In genomic region chr6:136010290-136011037, GRCm38 (mm10) we compare ENCODE assay signal across 8 mouse cellular contexts.
A peak's percentile ranks its signal among the peaks of the same experiment; 100 is the strongest.
DNase-seq lines count a peak whose midpoint lies in the region; ATAC-seq and TF ChIP-seq lines count a peak whose summit lies in the region.
"Had no signal": no experiment of that assay in that cellular context is flagged by ENCODE, and none has a peak within 500 bp of the region (broad histone marks: within the 10 kb centered on the region; RNA-seq: fewer than 3 reads in every experiment).

No protein-coding gene starts in this region.

- no peaks in the 10 kb centered on the region for H3K36me3 ChIP-seq in forebrain, postnatal 0 days (ENCODE audit: insufficient read depth)
- no peaks in the 10 kb centered on the region for H3K36me3 ChIP-seq in midbrain, embryonic 13.5 days

- WGBS in forebrain, postnatal 0 days, result 14% methylated on average over 7 of the region's 7 CpGs
- WGBS in midbrain, embryonic 13.5 days, result 19% methylated on average over 7 of the region's 7 CpGs

- H3K9ac ChIP-seq in forebrain, postnatal 0 days, result no peak overlapping the region
- H3K9ac ChIP-seq in midbrain, embryonic 13.5 days (replicated peaks), result no peak overlapping the region

- no peaks in the 10 kb centered on the region for H3K27me3 ChIP-seq in forebrain, postnatal 0 days (ENCODE audit: insufficient read depth, low read length)
- H3K27me3 ChIP-seq in midbrain, embryonic 13.5 days, result no peaks in the 10 kb centered on the region

- peak overlapping the region; percentile 88 for H3K27ac ChIP-seq in layer of hippocampus, adult 2 months
- no peak overlapping the region for H3K27ac ChIP-seq in forebrain, postnatal 0 days (ENCODE audit: low read depth, low read length)
- peak overlapping the region; percentile 12; the same call in 1 of the 2 replicates for H3K27ac ChIP-seq in midbrain, embryonic 13.5 days
- H3K27ac ChIP-seq: macrophage had no signal

- DNase-seq in layer of hippocampus, adult 2 months (ENCODE audit: low spot score in 2 of 2), result peak; percentile 47 to 48
- DNase-seq in layer of hippocampus, postnatal 25 days (ENCODE audit: extremely low spot score in 1 of 2, low spot score in 1 of 2), result no peak
- peak; percentile 49 for DNase-seq in embryo, embryonic 11 days
- peak; percentile 57 for DNase-seq in forebrain, postnatal 0 days
- DNase-seq in adrenal gland, adult 18-20 months (ENCODE audit: low spot score in 2 of 2), result no peak
- DNase-seq in thymus, postnatal 36 days, result no peak

- no peak for TF ChIP-seq CTCF in layer of hippocampus, adult 2 months (conservative IDR thresholded peaks at IDR 0.05)
- no peak for TF ChIP-seq CTCF in forebrain, postnatal 0 days (IDR thresholded peaks at IDR 0.05; ENCODE audit: low read depth)

- no peaks in the 10 kb centered on the region for H3K9me3 ChIP-seq in forebrain, postnatal 0 days (ENCODE audit: low read length)
- H3K9me3 ChIP-seq in midbrain, embryonic 13.5 days, result no peaks in the 10 kb centered on the region

- H3K4me3 ChIP-seq in layer of hippocampus, adult 2 months, result peak overlapping the region; percentile 12; the same call in 1 of the 2 replicates
- H3K4me3 ChIP-seq in forebrain, postnatal 0 days (ENCODE audit: low read depth, low read length), result no peak overlapping the region
- H3K4me3 ChIP-seq in midbrain, embryonic 13.5 days (replicated peaks), result no peak overlapping the region

- H3K4me1 ChIP-seq in forebrain, postnatal 0 days (ENCODE audit: insufficient read depth), result peaks cover 14% of the 10 kb centered on the region
- H3K4me1 ChIP-seq in midbrain, embryonic 13.5 days (replicated peaks), result peaks cover 17% of the 10 kb centered on the region

- no peak overlapping the region for H3K4me2 ChIP-seq in forebrain, postnatal 0 days (ENCODE audit: low read depth)
- H3K4me2 ChIP-seq in midbrain, embryonic 13.5 days (replicated peaks), result no peak overlapping the region

- ATAC-seq in forebrain, postnatal 0 days, result peak; percentile 79
- ATAC-seq in midbrain, embryonic 13.5 days, result peak; percentile 55

Comparison
In these comparisons a context has a peak if more than half of its experiments do, and no peak if none do; other contexts are left out.
1. DNase-seq: peak in layer of hippocampus, adult 2 months (2 of 2), embryo, embryonic 11 days (single experiment) and forebrain, postnatal 0 days (single experiment); none in layer of hippocampus, postnatal 25 days (0 of 2), adrenal gland, adult 18-20 months (0 of 2) and thymus, postnatal 36 days (0 of 2).